Mouse (Mus musculus) limb, embryonic 11.5 days (tissue): ENCODE results near the gene Asb13. TPM values are rescaled to one million over a fixed set of nuclear protein-coding genes. Genes with fewer than 3 reads are reported as not detected.

Experiments used
- ATAC-seq: fragments of 200-750 bp; cut with Nextera tagmentation; 2 replicates; pipeline ENCODE4 v1.8.0; 2017; ENCODE audit warnings: low read depth; ENCODE audit not compliant: insufficient number of reproducible peaks, low FRiP score, low TSS enrichment
- DNase-seq: peaks from one replicate; pipeline ENCODE4 v3.0.0-alpha.2; 2015; ENCODE audit warnings: low spot score
- H3K27ac ChIP-seq: fragments of 300-500 bp; sonication (generic); replicated peaks from 2 replicates; pipeline ENCODE4 v1.5.1; 2014; ENCODE audit warnings: low read depth, mild to moderate bottlenecking, low read length
- H3K27me3 ChIP-seq: fragments of 300-500 bp; sonication (generic); 2 replicates; pipeline ENCODE4 v1.6.1; 2014; ENCODE audit warnings: mild to moderate bottlenecking, low read length, mixed read lengths; ENCODE audit not compliant: control insufficient read depth, insufficient read depth
- H3K36me3 ChIP-seq: fragments of 300-500 bp; sonication (generic); 2 replicates; pipeline ENCODE4 v1.6.1; 2014; ENCODE audit warnings: mild to moderate bottlenecking, low read length, moderate library complexity, mixed read lengths; ENCODE audit not compliant: control insufficient read depth, insufficient read depth
- H3K4me1 ChIP-seq: fragments of 300-500 bp; sonication (generic); 2 replicates; pipeline ENCODE4 v1.6.1; 2014; ENCODE audit warnings: low read length, mixed read lengths; ENCODE audit not compliant: control insufficient read depth, insufficient read depth
- H3K4me2 ChIP-seq: fragments of 300-500 bp; sonication (generic); 2 replicates; pipeline ENCODE4 v1.6.1; 2014; ENCODE audit warnings: low read depth, mild to moderate bottlenecking, moderate library complexity; ENCODE audit not compliant: severe bottlenecking
- H3K4me3 ChIP-seq: fragments of 300-500 bp; sonication (generic); 2 replicates; pipeline ENCODE4 v1.5.1; 2014; ENCODE audit warnings: low read depth, low read length
- H3K9ac ChIP-seq: fragments of 300-500 bp; sonication (generic); 2 replicates; pipeline ENCODE4 v1.6.1; 2014; ENCODE audit warnings: mild to moderate bottlenecking, low read length
- H3K9me3 ChIP-seq: fragments of 300-500 bp; sonication (generic); 2 replicates; pipeline ENCODE4 v1.6.1; 2016; ENCODE audit warnings: low read length; ENCODE audit not compliant: control insufficient read depth
- WGBS: fragments of 180-500 bp; shearing (Covaris S2); extraction: QIAGEN DNeasy Blood & Tissue Kit; methylation state at CpG from one replicate; pipeline ENCODE4 v1.1.7; 2014; 5-methylcytosine and 5-hydroxymethylcytosine counted together
- polyA plus RNA-seq: library from polyadenylated mRNA; unstranded; fragments of >200 nt; fragmentation: Nextera tagmentation; extraction: Ambion mirVana; gene quantifications from 2 replicates; pipeline ENCODE4 v1.2.1, GENCODE M21; 2014

Asb13 gene
- polyA plus RNA-seq, 1 experiment from 2014 or later, result 13.2 TPM

DNA sequence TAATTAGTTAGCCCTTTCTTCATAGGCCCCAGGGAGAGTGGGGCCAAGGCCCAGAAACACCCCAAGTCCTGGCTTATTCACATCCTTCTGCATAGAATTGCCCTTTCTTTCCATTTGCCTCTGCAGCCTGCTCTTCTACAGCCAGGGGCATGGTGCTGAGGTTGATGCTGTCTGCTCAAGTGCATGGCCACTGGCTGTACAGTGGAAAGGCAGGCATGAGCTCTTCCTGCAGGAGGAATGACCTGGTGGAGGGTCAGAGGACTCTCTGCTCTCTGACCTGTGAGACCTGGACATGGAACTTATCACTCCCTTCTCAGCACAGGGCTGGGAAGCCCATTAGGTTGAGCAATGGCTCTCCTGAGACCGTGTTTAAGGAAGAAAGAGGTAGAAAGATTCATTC lies 35.8 kb downstream of the Asb13 start:
- H3K27ac ChIP-seq, result no peak overlapping the region
- no peak overlapping the region for H3K4me3 ChIP-seq
- no peak overlapping the region for H3K9ac ChIP-seq
- ATAC-seq (no peak; the same call in 1 of the 2 replicates), DNase-seq (no peak)
- no peak overlapping the region for H3K4me2 ChIP-seq
- 68% methylated on average over 1 of the region's 1 CpGs for WGBS
- no peaks in the 10 kb centered on the region for H3K27me3 ChIP-seq
- H3K4me1 ChIP-seq, result peaks cover 8% of the 10 kb centered on the region; the same call in 1 of the 2 replicates
- H3K36me3 ChIP-seq, result no peaks in the 10 kb centered on the region
- no peaks in the 10 kb centered on the region for H3K9me3 ChIP-seq

- no peak overlapping the region for H3K27ac ChIP-seq
- H3K9ac ChIP-seq, result no peak overlapping the region
- ATAC-seq (no peak), DNase-seq (peak; percentile 44)
- no peaks in the 10 kb centered on the region for H3K36me3 ChIP-seq
- H3K4me2 ChIP-seq, result no peak overlapping the region
- H3K4me3 ChIP-seq, result no peak overlapping the region
- H3K27me3 ChIP-seq, result no peaks in the 10 kb centered on the region
- H3K4me1 ChIP-seq, result peaks cover 8% of the 10 kb centered on the region; the same call in 1 of the 2 replicates
- WGBS, result 17% methylated on average over 1 of the region's 1 CpGs
- no peaks in the 10 kb centered on the region for H3K9me3 ChIP-seq
Observed at GRCm38 (mm10) chr13:3670039-3670438, 36.2 kb downstream of the Asb13 start.

GRCm38 (mm10) chr13:3673151-3673550 lies 39.3 kb downstream of the Asb13 start:
- H3K27ac ChIP-seq, result no peak overlapping the region
- no peak for ATAC-seq
- no peak overlapping the region for H3K4me3 ChIP-seq
- H3K4me1 ChIP-seq, result peaks cover 8% of the 10 kb centered on the region; the same call in 1 of the 2 replicates
- H3K9me3 ChIP-seq, result no peaks in the 10 kb centered on the region
- WGBS, result 69% methylated on average over 3 of the region's 3 CpGs
- H3K9ac ChIP-seq, result no peak overlapping the region
- no peak for DNase-seq
- no peaks in the 10 kb centered on the region for H3K27me3 ChIP-seq
- H3K4me2 ChIP-seq, result no peak overlapping the region
- H3K36me3 ChIP-seq, result no peaks in the 10 kb centered on the region

- Histone ChIP-seq H3K9ac (no peak overlapping the region), H3K4me1 (peaks cover 8% of the 10 kb centered on the region; the same call in 1 of the 2 replicates), H3K9me3 (no peaks in the 10 kb centered on the region), H3K4me2 (no peak overlapping the region), H3K27ac (no peak overlapping the region), H3K27me3 (no peaks in the 10 kb centered on the region), H3K36me3 (no peaks in the 10 kb centered on the region), H3K4me3 (no peak overlapping the region)
- ATAC-seq (peak; percentile 13; the same call in 1 of the 2 replicates), DNase-seq (no peak)
- 78% methylated on average over 4 of the region's 4 CpGs for WGBS
Observed at GRCm38 (mm10) chr13:3673622-3674021, 39.8 kb downstream of the Asb13 start.

DNA sequence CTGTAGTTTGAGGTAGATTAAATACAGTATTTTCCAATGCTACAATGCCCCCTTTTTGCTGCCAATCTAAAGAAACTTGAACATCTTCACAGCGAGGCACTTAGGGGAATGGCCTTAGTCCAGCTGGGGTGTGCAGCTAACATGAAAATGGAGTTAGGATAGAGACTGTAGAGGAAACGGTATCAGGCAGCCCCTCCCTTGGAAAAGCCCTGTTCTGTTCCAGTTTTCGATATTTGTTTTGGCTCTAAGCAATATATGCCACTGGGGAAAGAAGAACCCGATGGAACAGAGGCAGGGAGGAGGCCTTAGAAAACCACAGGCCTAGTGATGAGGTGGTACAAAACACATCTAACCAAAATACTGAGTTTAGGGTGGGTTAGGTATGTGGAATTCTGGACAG lies 42.0 kb downstream of the Asb13 start:
- H3K4me2 ChIP-seq, result no peak overlapping the region
- H3K27ac ChIP-seq, result no peak overlapping the region
- no peaks in the 10 kb centered on the region for H3K4me1 ChIP-seq
- no peaks in the 10 kb centered on the region for H3K27me3 ChIP-seq
- no peak overlapping the region for H3K9ac ChIP-seq
- no peaks in the 10 kb centered on the region for H3K36me3 ChIP-seq
- no peak overlapping the region for H3K4me3 ChIP-seq
- DNase-seq (no peak), ATAC-seq (no peak)
- WGBS, result 85% methylated on average over 4 of the region's 4 CpGs
- H3K9me3 ChIP-seq, result no peaks in the 10 kb centered on the region

GRCm38 (mm10) chr13:3679098-3679497 lies 45.3 kb downstream of the Asb13 start:
- no peak overlapping the region for H3K4me3 ChIP-seq
- H3K27me3 ChIP-seq, result no peaks in the 10 kb centered on the region
- H3K27ac ChIP-seq, result no peak overlapping the region
- WGBS, result 88% methylated on average over 4 of the region's 4 CpGs
- no peaks in the 10 kb centered on the region for H3K4me1 ChIP-seq
- no peak overlapping the region for H3K4me2 ChIP-seq
- ATAC-seq (no peak), DNase-seq (no peak)
- H3K36me3 ChIP-seq, result no peaks in the 10 kb centered on the region
- H3K9me3 ChIP-seq, result no peaks in the 10 kb centered on the region
- no peak overlapping the region for H3K9ac ChIP-seq

DNA sequence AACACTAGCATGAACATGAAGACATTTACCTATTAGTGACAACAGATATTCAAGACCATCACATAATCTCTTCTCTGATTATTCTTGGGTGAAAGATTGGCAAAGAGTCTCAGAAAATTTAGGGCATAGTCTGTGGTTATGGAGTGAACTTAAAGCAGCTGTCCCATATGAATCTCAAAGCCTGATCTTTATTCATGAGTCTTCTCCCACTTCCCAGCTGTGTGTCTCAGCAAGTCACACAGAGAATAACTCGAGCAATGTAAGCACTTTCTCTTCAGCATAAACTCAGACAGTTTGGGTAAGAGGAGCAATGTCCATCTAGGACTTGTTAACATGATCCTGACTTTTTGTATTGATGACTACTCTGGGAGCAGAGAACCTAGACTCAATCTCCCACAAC lies 52.5 kb downstream of the Asb13 start:
- Histone ChIP-seq H3K4me2 (no peak overlapping the region), H3K27me3 (no peaks in the 10 kb centered on the region), H3K27ac (no peak overlapping the region), H3K9me3 (no peaks in the 10 kb centered on the region), H3K4me3 (no peak overlapping the region), H3K9ac (no peak overlapping the region), H3K4me1 (no peaks in the 10 kb centered on the region), H3K36me3 (no peaks in the 10 kb centered on the region)
- WGBS, result 79% methylated on average over 1 of the region's 1 CpGs
- ATAC-seq (no peak), DNase-seq (no peak)

GRCm38 (mm10) chr13:3694599-3695343 lies 60.9 kb downstream of the Asb13 start:
- Histone ChIP-seq H3K4me1 (peaks cover 8% of the 10 kb centered on the region; the same call in 1 of the 2 replicates), H3K4me2 (no peak overlapping the region), H3K27ac (no peak overlapping the region), H3K36me3 (no peaks in the 10 kb centered on the region), H3K9ac (no peak overlapping the region), H3K27me3 (no peaks in the 10 kb centered on the region), H3K9me3 (no peaks in the 10 kb centered on the region), H3K4me3 (no peak overlapping the region)
- ATAC-seq (peak; percentile 86), DNase-seq (peak; percentile 61)
- 31% methylated on average over 11 of the region's 11 CpGs for WGBS
